Mouse (Mus musculus): ENCODE results near the gene Fau. TPM values are rescaled to one million over a fixed set of nuclear protein-coding genes. Genes with fewer than 3 reads are reported as not detected.

Gene Fau
- total RNA-seq, 2 experiments from 2014 or later: 1,841 to 2,042 TPM

Other genes with a start within 250 kb of the Fau start
- gene Frmd8, start 182.6 kb upstream of the Fau start, total RNA-seq (2015): 15.7 and 16.3 TPM in 2 replicates
- gene Frmd8, start 182.6 kb upstream of the Fau start, total RNA-seq (2017): 16.2 and 17.7 TPM in 2 replicates
- 28.7 and 30.5 TPM in 2 replicates for gene Slc25a45, start 180.0 kb upstream of the Fau start, total RNA-seq (2015)
- 30.2 and 39.5 TPM in 2 replicates for gene Slc25a45, start 180.0 kb upstream of the Fau start, total RNA-seq (2017)
- gene Tigd3, start 163.7 kb upstream of the Fau start, total RNA-seq (2015): 0.32 and 0.81 TPM in 2 replicates
- 1.5 and 2.8 TPM in 2 replicates for gene Tigd3, start 163.7 kb upstream of the Fau start, total RNA-seq (2017)
- gene Dpf2, start 144.8 kb upstream of the Fau start, total RNA-seq (2015): 47.6 and 50.3 TPM in 2 replicates
- 65.1 and 83.0 TPM in 2 replicates for gene Dpf2, start 144.8 kb upstream of the Fau start, total RNA-seq (2017)
- not detected in 2 replicates for gene Cdc42ep2, start 133.0 kb upstream of the Fau start, total RNA-seq (2015)
- 0.07 TPM in 1 of 2 replicates, not detected in the other for gene Cdc42ep2, start 133.0 kb upstream of the Fau start, total RNA-seq (2017)
- gene Pola2, start 93.6 kb upstream of the Fau start, total RNA-seq (2015): 60.9 and 76.7 TPM in 2 replicates
- gene Pola2, start 93.6 kb upstream of the Fau start, total RNA-seq (2017): 57.4 and 61.3 TPM in 2 replicates
- not detected in 2 replicates for gene Slc22a20, start 71.7 kb upstream of the Fau start, total RNA-seq (2015)
- gene Slc22a20, start 71.7 kb upstream of the Fau start, total RNA-seq (2017): 0.44 TPM in 1 of 2 replicates, not detected in the other
- 18.6 and 20.0 TPM in 2 replicates for gene Capn1, start 41.9 kb upstream of the Fau start, total RNA-seq (2015)
- 36.8 and 38.4 TPM in 2 replicates for gene Capn1, start 41.9 kb upstream of the Fau start, total RNA-seq (2017)
- gene Syvn1, start 11.3 kb upstream of the Fau start, total RNA-seq (2015): 23.1 and 25.2 TPM in 2 replicates
- 10.1 and 11.2 TPM in 2 replicates for gene Syvn1, start 11.3 kb upstream of the Fau start, total RNA-seq (2017)
- gene Mrpl49, start 59 bp upstream of the Fau start, total RNA-seq (2015): 44.4 and 53.5 TPM in 2 replicates
- 31.9 and 38.4 TPM in 2 replicates for gene Mrpl49, start 59 bp upstream of the Fau start, total RNA-seq (2017)
- 12.7 and 14.2 TPM in 2 replicates for gene Znhit2, start 3.3 kb downstream of the Fau start, total RNA-seq (2015)
- 12.5 and 14.5 TPM in 2 replicates for gene Znhit2, start 3.3 kb downstream of the Fau start, total RNA-seq (2017)
- 8.4 and 10.6 TPM in 2 replicates for gene Tm7sf2, start 10.5 kb downstream of the Fau start, total RNA-seq (2015)
- 1.6 and 1.8 TPM in 2 replicates for gene Tm7sf2, start 10.5 kb downstream of the Fau start, total RNA-seq (2017)
- gene Vps51, start 19.4 kb downstream of the Fau start, total RNA-seq (2015): 30.4 and 33.2 TPM in 2 replicates
- 42.8 and 54.7 TPM in 2 replicates for gene Vps51, start 19.4 kb downstream of the Fau start, total RNA-seq (2017)
- not detected in 2 replicates for gene Tmem262, start 22.2 kb downstream of the Fau start, total RNA-seq (2015)
- gene Tmem262, start 22.2 kb downstream of the Fau start, total RNA-seq (2017): not detected in 2 replicates
- not detected in 2 replicates for gene Gm28374, start 24.4 kb downstream of the Fau start, total RNA-seq (2015)
- gene Gm28374, start 24.4 kb downstream of the Fau start, total RNA-seq (2017): not detected in 2 replicates
- 12.0 and 14.9 TPM in 2 replicates for gene Zfpl1, start 27.1 kb downstream of the Fau start, total RNA-seq (2015)
- gene Zfpl1, start 27.1 kb downstream of the Fau start, total RNA-seq (2017): 23.7 and 32.8 TPM in 2 replicates
- gene Cdca5, start 27.1 kb downstream of the Fau start, total RNA-seq (2015): 44.8 and 55.4 TPM in 2 replicates
- 35.5 and 42.8 TPM in 2 replicates for gene Cdca5, start 27.1 kb downstream of the Fau start, total RNA-seq (2017)
- 0.30 and 0.73 TPM in 2 replicates for gene AC131692.1, start 36.6 kb downstream of the Fau start, total RNA-seq (2015)
- 4.6 TPM in 1 of 2 replicates, not detected in the other for gene AC131692.1, start 36.6 kb downstream of the Fau start, total RNA-seq (2017)
- gene Naaladl1, start 47.9 kb downstream of the Fau start, total RNA-seq (2015): 0.07 and 0.17 TPM in 2 replicates
- gene Naaladl1, start 47.9 kb downstream of the Fau start, total RNA-seq (2017): 0.21 TPM in 1 of 2 replicates, not detected in the other
- gene Sac3d1, start 60.8 kb downstream of the Fau start, total RNA-seq (2015): 12.0 and 16.9 TPM in 2 replicates
- gene Sac3d1, start 60.8 kb downstream of the Fau start, total RNA-seq (2017): 5.5 and 6.3 TPM in 2 replicates
- gene Snx15, start 70.5 kb downstream of the Fau start, total RNA-seq (2015): 18.2 and 19.5 TPM in 2 replicates
- 13.8 and 14.2 TPM in 2 replicates for gene Snx15, start 70.5 kb downstream of the Fau start, total RNA-seq (2017)
- gene Batf2, start 83.1 kb downstream of the Fau start, total RNA-seq (2015): 0.34 and 0.42 TPM in 2 replicates
- gene Batf2, start 83.1 kb downstream of the Fau start, total RNA-seq (2017): 0.44 and 0.71 TPM in 2 replicates
- gene Arl2, start 83.7 kb downstream of the Fau start, total RNA-seq (2015): 29.2 and 37.4 TPM in 2 replicates
- gene Arl2, start 83.7 kb downstream of the Fau start, total RNA-seq (2017): 33.6 and 37.0 TPM in 2 replicates
- gene Majin, start 126.5 kb downstream of the Fau start, total RNA-seq (2015): not detected in 2 replicates
- gene Majin, start 126.5 kb downstream of the Fau start, total RNA-seq (2017): not detected in 2 replicates
- gene Gpha2, start 168.5 kb downstream of the Fau start, total RNA-seq (2015): not detected in 2 replicates
- not detected in 2 replicates for gene Gpha2, start 168.5 kb downstream of the Fau start, total RNA-seq (2017)
- 2.8 TPM in 2 replicates for gene Ppp2r5b, start 178.0 kb downstream of the Fau start, total RNA-seq (2015)
- gene Ppp2r5b, start 178.0 kb downstream of the Fau start, total RNA-seq (2017): 2.3 and 3.1 TPM in 2 replicates
- gene Atg2a, start 183.8 kb downstream of the Fau start, total RNA-seq (2015): 9.2 and 9.4 TPM in 2 replicates
- 6.4 and 8.1 TPM in 2 replicates for gene Atg2a, start 183.8 kb downstream of the Fau start, total RNA-seq (2017)
- gene Ehd1, start 218.9 kb downstream of the Fau start, total RNA-seq (2015): 11.8 and 14.4 TPM in 2 replicates
- 39.4 and 40.9 TPM in 2 replicates for gene Ehd1, start 218.9 kb downstream of the Fau start, total RNA-seq (2017)
- gene Cdc42bpg, start 248.6 kb downstream of the Fau start, total RNA-seq (2015): 1.3 and 2.0 TPM in 2 replicates
- 3.2 and 3.5 TPM in 2 replicates for gene Cdc42bpg, start 248.6 kb downstream of the Fau start, total RNA-seq (2017)